Mouse (Mus musculus) ES-Bruce4 (cell line): ENCODE measurements around the gene Gab1.

Source experiments
- CTCF ChIP-seq: IDR thresholded peaks from one replicate; pipeline ENCODE4 v1.8.1; 2011; ENCODE audit warnings: low read depth, low read length
- POLR2A ChIP-seq: IDR thresholded peaks from one replicate; pipeline ENCODE4 v1.8.1; 2011; ENCODE audit warnings: low read length; ENCODE audit not compliant: insufficient read depth

DNA sequence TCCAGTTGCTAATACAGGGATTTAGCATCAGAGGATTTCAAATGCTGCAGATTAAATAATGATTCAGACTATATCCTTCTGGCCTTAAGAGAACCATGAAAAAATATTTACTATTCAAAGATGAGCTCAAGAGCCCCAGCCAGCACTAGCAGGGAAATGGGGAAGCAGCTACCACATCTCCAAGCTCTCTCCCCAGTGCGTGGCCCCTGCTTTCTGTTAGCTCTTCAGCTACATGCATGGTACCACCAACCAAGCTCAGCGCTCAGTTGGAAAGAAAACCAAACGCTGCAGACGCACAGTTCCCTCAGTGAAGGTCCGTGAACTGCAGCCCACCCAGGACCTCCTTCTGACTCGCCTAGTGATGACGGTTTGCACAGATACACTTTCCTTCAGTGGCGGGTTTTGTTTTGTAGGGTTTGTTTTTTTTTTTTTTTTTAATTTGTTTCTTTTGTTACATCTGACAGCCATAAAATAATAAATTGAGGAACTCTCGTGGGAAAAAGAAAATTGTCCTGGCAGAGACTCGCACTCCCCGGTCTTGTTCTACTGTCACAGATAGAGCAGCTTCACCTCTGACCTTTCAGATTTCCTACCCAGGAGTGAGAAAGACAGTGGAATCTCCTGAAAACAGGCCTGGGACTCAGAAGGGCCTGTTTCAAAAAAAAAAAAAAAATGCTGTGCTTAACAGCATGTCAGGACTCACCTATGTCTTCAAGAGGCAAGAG lies 86.4 kb downstream of the Gab1 start:
- TF ChIP-seq CTCF (no peak), POLR2A (no peak)
